Mouse (Mus musculus) common myeloid progenitor, adult 5-6 weeks (primary cell): Measurements from ENCODE around the gene Synj1. TPM values are rescaled to one million over a fixed set of nuclear protein-coding genes. Genes with fewer than 3 reads are reported as not detected.

Source experiments
- ATAC-seq: replicated peaks from 2 replicates; pipeline ENCODE4 v1.8.0; 2016; ENCODE audit warnings: low read depth, mild to moderate bottlenecking, moderate TSS enrichment, inconsistent platforms; ENCODE audit not compliant: poor library complexity, severe bottlenecking
- total RNA-seq: library from RNA; stranded (forward); fragments of 200-1000, 187-1606 nt; gene quantifications from 2 replicates; pipeline ENCODE4 v1.2.3, GENCODE M21; 2017

The Synj1 gene
- total RNA-seq, 1 experiment from 2014 or later, result 27.1 TPM

GRCm38 (mm10) chr16:90953770-90954169, 57.3 kb downstream of the Synj1 start:
- ATAC-seq, result 0 out of 2 replicates have a peak, but pooled peaks have one; percentile 65

- no peak for ATAC-seq
Observed at GRCm38 (mm10) chr16:90953147-90953546, 58.0 kb downstream of the Synj1 start.

- 0 out of 2 replicates have a peak, but pooled peaks have one; percentile 50 for ATAC-seq
Observed at GRCm38 (mm10) chr16:90950354-90950963, 60.6 kb downstream of the Synj1 start.

GRCm38 (mm10) chr16:90946977-90947376, 64.1 kb downstream of the Synj1 start:
- no peak for ATAC-seq

GRCm38 (mm10) chr16:90941246-90941645, 69.9 kb downstream of the Synj1 start:
- ATAC-seq, result no peak

GRCm38 (mm10) chr16:90934687-90935328, 76.3 kb downstream of the Synj1 start, which contains the start of gene Cfap298:
Cfap298 (minus strand) TSS chr16:90935114.
- ATAC-seq, result peak; percentile 96

GRCm38 (mm10) chr16:90934193-90934686, 76.9 kb downstream of the Synj1 start:
- peak; percentile 36 for ATAC-seq

- ATAC-seq, result no peak
Observed at GRCm38 (mm10) chr16:90933534-90934176, 77.5 kb downstream of the Synj1 start.

GRCm38 (mm10) chr16:90927446-90927845, 83.7 kb downstream of the Synj1 start:
- no peak for ATAC-seq

GRCm38 (mm10) chr16:90925461-90925860, 85.6 kb downstream of the Synj1 start:
- peak; percentile 90 for ATAC-seq

GRCm38 (mm10) chr16:90924606-90925370, 86.3 kb downstream of the Synj1 start:
- ATAC-seq, result no peak

- ATAC-seq, result no peak
Observed at GRCm38 (mm10) chr16:90921471-90922159, 89.5 kb downstream of the Synj1 start.

GRCm38 (mm10) chr16:90917156-90917555, 94.0 kb downstream of the Synj1 start:
- ATAC-seq, result no peak

GRCm38 (mm10) chr16:90916040-90916481, 95.0 kb downstream of the Synj1 start:
- peak; percentile 48 for ATAC-seq

- no peak for ATAC-seq
Observed at GRCm38 (mm10) chr16:90911766-90912165, 99.3 kb downstream of the Synj1 start.

- ATAC-seq, result no peak
Observed at GRCm38 (mm10) chr16:90910855-90911533, 100.1 kb downstream of the Synj1 start.

- no peak for ATAC-seq
Observed at GRCm38 (mm10) chr16:90907250-90907649, 103.9 kb downstream of the Synj1 start.

- ATAC-seq, result no peak
Observed at GRCm38 (mm10) chr16:90903300-90903699, 107.8 kb downstream of the Synj1 start.

GRCm38 (mm10) chr16:90901364-90901763, 109.7 kb downstream of the Synj1 start:
- no peak for ATAC-seq
